Mouse (Mus musculus): ENCODE measurements around the gene Rreb1.

The Rreb1 gene

GRCm38 (mm10) chr13:37778147-37778593, at the start of gene Rreb1:
Gene Rreb1, plus strand, starts transcription at chr13:37778400.
- no peak for DNase-seq (ENCODE audit: extremely low spot score, low read depth, low spot score)

GRCm38 (mm10) chr13:37728551-37728950, 49.6 kb upstream of the Rreb1 start:
- no peak for DNase-seq (ENCODE audit: extremely low spot score, low read depth, low spot score)

GRCm38 (mm10) chr13:37731914-37732693, 46.1 kb upstream of the Rreb1 start:
- no peak for DNase-seq (ENCODE audit: extremely low spot score, low read depth, low spot score)

GRCm38 (mm10) chr13:37734501-37734900, 43.7 kb upstream of the Rreb1 start:
- DNase-seq (ENCODE audit: extremely low spot score, low read depth, low spot score): no peak

- DNase-seq (ENCODE audit: extremely low spot score, low read depth, low spot score): no peak
These were observed 38.1 kb upstream of the Rreb1 start for GRCm38 (mm10) chr13:37740111-37740510.

GRCm38 (mm10) chr13:37740752-37741151, 37.4 kb upstream of the Rreb1 start:
- DNase-seq (ENCODE audit: extremely low spot score, low read depth, low spot score): no peak

- DNase-seq (ENCODE audit: extremely low spot score, low read depth, low spot score): no peak
These were observed 36.0 kb upstream of the Rreb1 start for GRCm38 (mm10) chr13:37742248-37742647.

- no peak for DNase-seq (ENCODE audit: extremely low spot score, low read depth, low spot score)
These were observed 30.7 kb upstream of the Rreb1 start for GRCm38 (mm10) chr13:37747504-37747903.

GRCm38 (mm10) chr13:37749485-37749884, 28.7 kb upstream of the Rreb1 start:
- DNase-seq (ENCODE audit: extremely low spot score, low read depth, low spot score): no peak

GRCm38 (mm10) chr13:37751154-37751950, 26.8 kb upstream of the Rreb1 start:
- no peak for DNase-seq (ENCODE audit: extremely low spot score, low read depth, low spot score)

- no peak for DNase-seq (ENCODE audit: extremely low spot score, low read depth, low spot score)
These were observed 18.7 kb upstream of the Rreb1 start for GRCm38 (mm10) chr13:37759341-37760012.

GRCm38 (mm10) chr13:37760013-37760342, 18.2 kb upstream of the Rreb1 start:
- DNase-seq (ENCODE audit: extremely low spot score, low read depth, low spot score): no peak

GRCm38 (mm10) chr13:37760373-37760772, 17.8 kb upstream of the Rreb1 start:
- no peak for DNase-seq (ENCODE audit: extremely low spot score, low read depth, low spot score)

- no peak for DNase-seq (ENCODE audit: extremely low spot score, low read depth, low spot score)
These were observed 17.0 kb upstream of the Rreb1 start for GRCm38 (mm10) chr13:37760957-37761941.

- DNase-seq (ENCODE audit: extremely low spot score, low read depth, low spot score): no peak
These were observed 14.3 kb upstream of the Rreb1 start for GRCm38 (mm10) chr13:37763800-37764407.

GRCm38 (mm10) chr13:37769777-37770176, 8.4 kb upstream of the Rreb1 start:
- no peak for DNase-seq (ENCODE audit: extremely low spot score, low read depth, low spot score)

GRCm38 (mm10) chr13:37773476-37773875, 4.7 kb upstream of the Rreb1 start:
- no peak for DNase-seq (ENCODE audit: extremely low spot score, low read depth, low spot score)

- no peak for DNase-seq (ENCODE audit: extremely low spot score, low read depth, low spot score)
These were observed 1.5 kb upstream of the Rreb1 start for GRCm38 (mm10) chr13:37776675-37777074.

GRCm38 (mm10) chr13:37777351-37778146, 651 bp upstream of the Rreb1 start:
- DNase-seq (ENCODE audit: extremely low spot score, low read depth, low spot score): no peak

All from hindlimb bud, embryonic 11.5 days (tissue).